Mouse (Mus musculus): ENCODE results near the gene Ephb6. TPM values are rescaled to one million over a fixed set of nuclear protein-coding genes. Genes with fewer than 3 reads are reported as not detected.

Gene Ephb6
- polyA plus RNA-seq, 1 experiment from 2014 or later = 28.4 TPM

DNA sequence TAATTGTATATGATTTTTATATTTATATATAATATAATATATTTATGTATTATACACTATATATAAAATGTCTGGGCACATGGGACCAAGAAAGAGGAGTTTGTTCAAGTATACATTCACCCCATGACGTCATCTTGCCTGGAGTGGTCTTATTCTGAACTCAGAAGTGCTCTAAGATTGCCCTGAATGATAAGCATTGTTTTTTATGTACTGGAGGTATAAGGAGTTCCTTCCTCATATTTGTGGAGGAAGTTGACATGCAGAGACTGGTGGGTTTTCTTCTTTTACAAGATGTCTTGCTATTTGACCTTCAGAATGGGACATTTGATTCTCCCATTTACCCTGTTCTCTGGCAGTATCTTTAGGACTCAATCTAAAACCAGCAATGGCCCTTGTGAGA, 22.9 kb downstream of the Ephb6 start:
- H3K9ac ChIP-seq = no peak overlapping the region

DNA sequence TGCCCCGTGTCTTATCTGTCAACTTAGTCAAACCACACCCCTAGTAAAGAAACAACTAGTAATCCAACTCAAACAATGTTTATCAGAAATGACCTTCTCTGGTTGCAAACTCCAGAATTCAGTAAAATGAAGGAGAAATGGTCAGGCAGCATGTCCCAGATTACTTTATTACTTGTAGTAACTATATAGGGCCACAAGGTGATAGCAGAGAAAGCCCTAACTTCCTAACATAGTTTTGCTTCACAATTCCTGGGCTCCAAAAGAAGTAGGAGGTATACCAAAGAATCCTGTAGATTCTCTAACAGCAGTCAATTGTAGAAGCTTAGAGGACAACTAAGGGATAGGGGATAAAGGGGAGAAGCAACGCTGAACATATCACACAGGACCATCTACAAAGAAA, 25.5 kb downstream of the Ephb6 start:
- Histone ChIP-seq H3K9ac (no peak overlapping the region), H3K27ac (replicated peaks) (no peak overlapping the region), H3K9me3 (replicated peaks) (no peaks in the 10 kb centered on the region), H3K4me2 (replicated peaks) (no peak overlapping the region), H3K27me3 (no peaks in the 10 kb centered on the region), H3K4me3 (replicated peaks) (no peak overlapping the region), H3K36me3 (no peaks in the 10 kb centered on the region), H3K4me1 (peaks cover 7% of the 10 kb centered on the region; the same call in 1 of the 2 replicates)
- WGBS = 73% methylated on average over 2 of the region's 2 CpGs
- ATAC-seq (ENCODE audit: insufficient number of reproducible peaks, low FRiP score, low TSS enrichment, low read depth) = no peak

More for the DNA sequence above, 22.9 kb downstream of the Ephb6 start:
- Histone ChIP-seq H3K9me3 (replicated peaks) (no peaks in the 10 kb centered on the region), H3K4me2 (replicated peaks) (no peak overlapping the region), H3K27ac (replicated peaks) (no peak overlapping the region), H3K4me3 (replicated peaks) (no peak overlapping the region), H3K4me1 (peaks cover 8% of the 10 kb centered on the region; the same call in 1 of the 2 replicates), H3K27me3 (no peaks in the 10 kb centered on the region), H3K36me3 (no peaks in the 10 kb centered on the region)
- WGBS = 72% methylated on average over 1 of the region's 1 CpGs
- ATAC-seq (ENCODE audit: insufficient number of reproducible peaks, low FRiP score, low TSS enrichment, low read depth) = no peak

- H3K36me3 ChIP-seq = no peaks in the 10 kb centered on the region
- H3K9me3 ChIP-seq (replicated peaks) = no peaks in the 10 kb centered on the region
- H3K4me3 ChIP-seq (replicated peaks) = no peak overlapping the region
- H3K4me2 ChIP-seq (replicated peaks) = no peak overlapping the region
- H3K27ac ChIP-seq (replicated peaks) = no peak overlapping the region
- H3K9ac ChIP-seq = no peak overlapping the region
- no peak for ATAC-seq (ENCODE audit: insufficient number of reproducible peaks, low FRiP score, low TSS enrichment, low read depth)
- WGBS = 75% methylated on average over 4 of the region's 4 CpGs
- no peaks in the 10 kb centered on the region for H3K27me3 ChIP-seq
- 0 out of 2 replicates have a peak, but pooled peaks cover 4% of the 10 kb centered on the region for H3K4me1 ChIP-seq
Observed at GRCm38 (mm10) chr6:41631549-41631948, 26.3 kb downstream of the Ephb6 start.

- H3K27ac ChIP-seq (replicated peaks) = no peak overlapping the region
- H3K9ac ChIP-seq = no peak overlapping the region
- no peak overlapping the region for H3K4me3 ChIP-seq (replicated peaks)
- no peaks in the 10 kb centered on the region for H3K27me3 ChIP-seq
- 0 out of 2 replicates have a peak, but pooled peaks cover 4% of the 10 kb centered on the region for H3K4me1 ChIP-seq
- H3K4me2 ChIP-seq (replicated peaks) = no peak overlapping the region
- no peak for ATAC-seq (ENCODE audit: insufficient number of reproducible peaks, low FRiP score, low TSS enrichment, low read depth)
- WGBS = 39% methylated on average over 1 of the region's 1 CpGs
- H3K36me3 ChIP-seq = no peaks in the 10 kb centered on the region
- H3K9me3 ChIP-seq (replicated peaks) = no peaks in the 10 kb centered on the region
Observed at GRCm38 (mm10) chr6:41635211-41635610, 29.9 kb downstream of the Ephb6 start.

DNA sequence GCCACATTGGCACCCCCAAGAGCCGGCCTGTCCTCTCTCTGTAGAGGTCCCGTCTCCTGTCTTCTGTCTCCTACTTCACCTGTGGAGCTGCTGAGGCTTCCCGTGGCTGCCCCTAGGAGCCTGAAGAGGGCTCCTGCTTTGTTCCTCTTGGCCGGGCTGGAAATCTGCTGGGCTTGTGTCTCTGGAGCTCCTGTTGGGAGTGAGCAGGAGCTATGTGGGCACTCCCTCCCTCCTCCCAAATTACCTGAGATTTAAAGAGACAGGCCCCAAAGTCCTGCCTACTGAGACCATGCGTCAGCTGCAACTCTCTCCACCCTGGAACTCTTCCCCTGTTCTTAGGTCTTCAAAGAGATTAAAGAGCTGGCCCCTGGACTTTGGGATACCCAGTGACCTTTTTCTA, 30.9 kb downstream of the Ephb6 start, which contains the start of gene Trpv6:
Trpv6 (minus strand) TSS at position 228 of the 400 bp plus-strand sequence.
- Histone ChIP-seq H3K9ac (no peak within 1 kb of the TSS), H3K27ac (replicated peaks) (no peak within 1 kb of the TSS), H3K9me3 (replicated peaks) (no peaks in the 10 kb centered on the region), H3K4me1 (0 out of 2 replicates have a peak, but pooled peaks cover 4% of the 10 kb centered on the region), H3K36me3 (no peaks in the 10 kb centered on the region), H3K4me2 (replicated peaks) (0 out of 2 replicates have a peak within 1 kb of the TSS, but pooled peaks have one; percentile 17), H3K4me3 (replicated peaks) (peak within 1 kb of the TSS; percentile 22), H3K27me3 (no peaks in the 10 kb centered on the region)
- no peak for ATAC-seq (ENCODE audit: insufficient number of reproducible peaks, low FRiP score, low TSS enrichment, low read depth)
- WGBS = 20% methylated on average over 5 of the region's 5 CpGs

DNA sequence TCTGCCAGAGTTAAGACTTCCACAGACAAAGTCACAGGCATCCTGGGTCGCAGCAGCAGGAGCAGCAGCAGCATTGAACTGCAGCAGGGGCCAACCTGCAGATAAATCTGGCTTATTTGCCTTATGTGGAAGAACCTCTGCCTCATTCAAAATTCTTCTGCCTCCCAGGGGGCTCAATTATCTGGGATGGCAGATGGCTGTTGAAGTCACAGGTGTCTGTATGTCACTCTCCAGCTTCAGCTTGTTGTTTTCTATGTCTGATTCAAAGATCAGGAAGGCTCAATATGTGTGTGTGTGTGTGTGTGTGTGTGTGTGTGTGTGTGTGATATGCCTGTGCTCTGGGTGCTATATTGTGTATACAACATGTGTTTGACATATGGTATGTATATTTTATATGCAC, 32.1 kb downstream of the Ephb6 start:
- H3K27ac ChIP-seq (replicated peaks) = no peak overlapping the region
- no peak for ATAC-seq (ENCODE audit: insufficient number of reproducible peaks, low FRiP score, low TSS enrichment, low read depth)
- H3K4me1 ChIP-seq = 0 out of 2 replicates have a peak, but pooled peaks cover 4% of the 10 kb centered on the region
- H3K27me3 ChIP-seq = no peaks in the 10 kb centered on the region
- no peak overlapping the region for H3K9ac ChIP-seq
- no peak overlapping the region for H3K4me2 ChIP-seq (replicated peaks)
- no peaks in the 10 kb centered on the region for H3K9me3 ChIP-seq (replicated peaks)
- H3K4me3 ChIP-seq (replicated peaks) = no peak overlapping the region
- WGBS = 15% methylated on average over 1 of the region's 1 CpGs
- H3K36me3 ChIP-seq = no peaks in the 10 kb centered on the region

DNA sequence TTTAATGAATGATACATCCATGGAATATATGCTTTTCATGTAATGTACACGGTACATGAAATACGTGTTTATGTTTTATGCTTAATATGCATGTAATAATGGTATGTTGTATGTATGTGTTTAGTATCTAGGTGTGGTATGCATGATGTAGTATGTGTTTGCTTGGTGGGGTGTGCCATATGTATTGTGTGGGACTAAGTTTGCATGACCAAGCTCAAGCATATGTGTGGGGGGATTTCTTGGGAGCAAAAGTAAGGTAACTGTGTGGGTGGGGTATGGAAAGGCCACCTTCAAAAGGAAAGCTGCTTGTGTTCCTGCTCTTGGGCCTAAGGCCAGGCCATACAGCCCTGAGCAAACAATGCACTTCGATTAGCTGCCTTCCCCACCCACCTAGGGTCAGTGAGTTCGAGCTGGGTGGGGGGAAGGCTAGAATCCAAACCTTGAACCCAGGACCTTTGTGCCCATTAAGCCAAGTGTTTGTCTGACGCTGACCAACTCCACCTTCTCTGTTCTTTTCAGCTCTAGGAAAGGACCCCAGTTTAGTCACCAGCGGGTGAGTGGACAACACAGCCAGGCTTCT, 32.7 kb downstream of the Ephb6 start:
- WGBS = 68% methylated on average over 6 of the region's 6 CpGs

GRCm38 (mm10) chr6:41640449-41640848, 35.2 kb downstream of the Ephb6 start:
- H3K9me3 ChIP-seq (replicated peaks) = no peaks in the 10 kb centered on the region
- H3K27me3 ChIP-seq = no peaks in the 10 kb centered on the region
- no peaks in the 10 kb centered on the region for H3K4me1 ChIP-seq
- no peak overlapping the region for H3K9ac ChIP-seq
- H3K36me3 ChIP-seq = no peaks in the 10 kb centered on the region
- H3K4me2 ChIP-seq (replicated peaks) = no peak overlapping the region
- WGBS = 48% methylated on average over 3 of the region's 3 CpGs
- ATAC-seq (ENCODE audit: insufficient number of reproducible peaks, low FRiP score, low TSS enrichment, low read depth) = no peak
- no peak overlapping the region for H3K27ac ChIP-seq (replicated peaks)
- no peak overlapping the region for H3K4me3 ChIP-seq (replicated peaks)

More for the DNA sequence above, 32.7 kb downstream of the Ephb6 start:
- Histone ChIP-seq H3K9ac (no peak overlapping the region), H3K36me3 (no peaks in the 10 kb centered on the region), H3K9me3 (replicated peaks) (no peaks in the 10 kb centered on the region), H3K27ac (replicated peaks) (no peak overlapping the region), H3K27me3 (no peaks in the 10 kb centered on the region), H3K4me1 (0 out of 2 replicates have a peak, but pooled peaks cover 4% of the 10 kb centered on the region), H3K4me2 (replicated peaks) (no peak overlapping the region), H3K4me3 (replicated peaks) (no peak overlapping the region)
- no peak for ATAC-seq (ENCODE audit: insufficient number of reproducible peaks, low FRiP score, low TSS enrichment, low read depth)

GRCm38 (mm10) chr6:41641173-41641866, 36.0 kb downstream of the Ephb6 start:
- H3K27me3 ChIP-seq = no peaks in the 10 kb centered on the region
- H3K36me3 ChIP-seq = no peaks in the 10 kb centered on the region
- no peak for ATAC-seq (ENCODE audit: insufficient number of reproducible peaks, low FRiP score, low TSS enrichment, low read depth)
- H3K4me1 ChIP-seq = no peaks in the 10 kb centered on the region
- no peak overlapping the region for H3K9ac ChIP-seq
- no peak overlapping the region for H3K4me2 ChIP-seq (replicated peaks)
- H3K4me3 ChIP-seq (replicated peaks) = no peak overlapping the region
- H3K27ac ChIP-seq (replicated peaks) = no peak overlapping the region
- WGBS = 79% methylated on average over 6 of the region's 6 CpGs
- no peaks in the 10 kb centered on the region for H3K9me3 ChIP-seq (replicated peaks)

- Histone ChIP-seq H3K9ac (no peak overlapping the region), H3K36me3 (no peaks in the 10 kb centered on the region), H3K27ac (replicated peaks) (no peak overlapping the region), H3K4me2 (replicated peaks) (no peak overlapping the region), H3K9me3 (replicated peaks) (no peaks in the 10 kb centered on the region), H3K27me3 (no peaks in the 10 kb centered on the region), H3K4me3 (replicated peaks) (no peak overlapping the region), H3K4me1 (no peaks in the 10 kb centered on the region)
- 89% methylated on average over 4 of the region's 4 CpGs for WGBS
- no peak for ATAC-seq (ENCODE audit: insufficient number of reproducible peaks, low FRiP score, low TSS enrichment, low read depth)
Observed at GRCm38 (mm10) chr6:41642765-41643164, 37.5 kb downstream of the Ephb6 start.

DNA sequence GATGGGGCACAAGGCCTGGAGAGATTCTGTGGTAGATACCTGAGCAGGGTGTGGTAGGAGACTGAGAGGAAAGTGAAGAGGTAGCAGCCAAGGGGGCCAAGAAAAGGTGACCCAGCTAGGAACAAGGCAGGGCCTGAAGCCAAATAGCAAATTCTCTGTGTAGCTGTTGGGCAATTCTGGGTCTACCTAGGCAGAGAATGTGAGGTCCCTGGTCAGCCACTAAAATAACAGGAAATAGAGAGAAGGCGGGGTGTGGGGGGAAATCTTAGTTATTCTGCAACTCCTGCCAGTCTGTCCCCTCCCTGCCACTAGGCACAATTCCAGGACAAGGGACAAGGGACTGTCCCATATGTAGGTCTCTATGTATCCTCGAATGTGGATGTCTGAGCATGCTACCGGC, 37.9 kb downstream of the Ephb6 start:
- Histone ChIP-seq H3K4me2 (replicated peaks) (no peak overlapping the region), H3K9me3 (replicated peaks) (no peaks in the 10 kb centered on the region), H3K27me3 (no peaks in the 10 kb centered on the region), H3K4me3 (replicated peaks) (no peak overlapping the region), H3K9ac (no peak overlapping the region), H3K27ac (replicated peaks) (no peak overlapping the region), H3K4me1 (no peaks in the 10 kb centered on the region), H3K36me3 (no peaks in the 10 kb centered on the region)
- WGBS = 89% methylated on average over 3 of the region's 3 CpGs
- ATAC-seq (ENCODE audit: insufficient number of reproducible peaks, low FRiP score, low TSS enrichment, low read depth) = no peak
